Mouse (Mus musculus) gonadal fat pad, adult 2 months (tissue): ENCODE results near the gene AI837181. TPM values are rescaled to one million over a fixed set of nuclear protein-coding genes. Genes with fewer than 3 reads are reported as not detected.

Experiments used
- DNase-seq: peaks from one replicate; pipeline ENCODE4 v3.0.0-alpha.2; 2012; ENCODE audit warnings: low read depth
- polyA plus RNA-seq: library from polyadenylated mRNA; depleted of rRNA; stranded (reverse); fragments of >200 nt; gene quantifications from 2 replicates; pipeline ENCODE4 v1.2.3, GENCODE M21; 2012; rRNA removed

AI837181 gene
- polyA plus RNA-seq, 1 experiment = 73.9 TPM

DNA sequence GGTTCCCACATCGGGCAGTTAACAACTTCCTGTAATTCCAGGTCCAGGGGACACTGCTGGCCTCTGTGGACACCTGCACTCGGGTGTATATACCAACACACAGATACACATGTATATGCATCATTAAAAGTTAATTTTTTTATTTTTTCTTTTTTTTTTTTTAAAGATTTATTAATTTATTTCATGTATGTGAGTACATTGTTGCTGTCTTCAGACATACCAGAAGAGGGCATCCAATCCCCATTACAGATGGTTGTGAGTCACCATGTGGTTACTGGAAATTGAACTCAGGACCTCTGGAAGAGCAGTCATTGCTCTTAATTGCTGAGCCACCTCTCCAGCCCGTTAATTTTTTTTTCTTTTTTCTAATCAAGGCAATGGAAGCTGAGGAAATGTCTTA lies 47.9 kb downstream of the AI837181 start:
- no peak for DNase-seq

DNA sequence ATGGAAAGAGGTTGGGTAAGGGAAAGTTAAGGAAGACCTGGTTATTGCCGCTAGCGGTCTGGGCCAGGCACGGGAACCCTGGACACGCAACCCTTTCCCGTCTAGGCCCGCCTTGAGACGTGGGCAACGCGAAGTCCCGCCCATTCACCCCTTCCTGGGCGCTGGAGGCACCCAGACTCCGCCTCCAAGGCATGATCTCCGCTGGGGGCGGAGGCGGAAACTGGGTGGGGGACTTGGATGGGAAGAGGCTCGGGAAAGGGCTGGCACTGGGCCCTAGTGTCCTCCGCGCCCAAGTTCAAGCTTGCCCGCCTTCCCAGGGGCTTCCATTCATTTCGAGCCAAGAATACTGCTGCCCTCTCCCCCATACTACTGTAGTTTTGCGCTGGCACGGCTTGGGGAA lies 48.8 kb downstream of the AI837181 start, which contains the start of gene Efemp2:
Gene Efemp2 (plus strand): TSS at position 235 of the 400 bp plus-strand sequence.
- DNase-seq = no peak

DNA sequence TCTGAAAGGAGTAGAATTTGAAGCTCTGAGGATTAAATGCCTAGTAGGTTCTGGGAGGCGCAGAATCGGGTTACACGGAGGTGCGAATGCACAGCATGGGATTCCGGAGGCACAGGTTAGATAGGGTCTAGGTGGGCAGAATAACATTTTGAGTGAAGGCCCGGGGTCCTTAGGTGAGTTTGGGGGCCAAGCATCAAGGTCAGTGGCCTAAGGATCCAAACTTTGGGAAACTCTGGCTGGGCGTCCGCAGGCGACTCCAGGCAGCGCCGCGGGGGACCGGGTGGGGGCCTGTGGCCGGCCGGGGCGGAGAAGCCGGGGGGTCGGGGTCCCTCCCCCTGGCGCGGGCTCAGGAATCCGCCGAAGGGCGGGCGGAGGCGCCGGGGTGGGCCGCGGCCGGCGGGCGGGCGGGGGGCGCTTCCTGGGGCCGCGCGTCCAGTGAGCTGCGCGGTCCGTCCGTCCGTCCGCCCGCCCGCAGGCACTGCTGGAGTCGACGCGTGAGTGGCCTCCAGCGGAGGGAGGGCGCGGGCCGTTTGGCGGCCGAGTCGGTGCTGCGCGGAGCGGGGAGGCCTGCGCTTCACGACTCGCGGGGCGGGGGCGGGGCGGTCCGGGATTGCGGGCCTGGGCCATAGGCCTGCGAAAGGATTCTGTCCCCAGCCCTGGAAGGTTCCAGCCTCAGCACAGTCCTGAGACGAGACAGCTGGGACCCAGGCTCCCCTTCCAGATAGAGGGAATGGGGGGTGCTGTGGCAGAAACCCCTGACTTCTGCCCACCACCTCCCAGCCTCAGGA lies 49.5 kb downstream of the AI837181 start:
- no peak for DNase-seq

DNA sequence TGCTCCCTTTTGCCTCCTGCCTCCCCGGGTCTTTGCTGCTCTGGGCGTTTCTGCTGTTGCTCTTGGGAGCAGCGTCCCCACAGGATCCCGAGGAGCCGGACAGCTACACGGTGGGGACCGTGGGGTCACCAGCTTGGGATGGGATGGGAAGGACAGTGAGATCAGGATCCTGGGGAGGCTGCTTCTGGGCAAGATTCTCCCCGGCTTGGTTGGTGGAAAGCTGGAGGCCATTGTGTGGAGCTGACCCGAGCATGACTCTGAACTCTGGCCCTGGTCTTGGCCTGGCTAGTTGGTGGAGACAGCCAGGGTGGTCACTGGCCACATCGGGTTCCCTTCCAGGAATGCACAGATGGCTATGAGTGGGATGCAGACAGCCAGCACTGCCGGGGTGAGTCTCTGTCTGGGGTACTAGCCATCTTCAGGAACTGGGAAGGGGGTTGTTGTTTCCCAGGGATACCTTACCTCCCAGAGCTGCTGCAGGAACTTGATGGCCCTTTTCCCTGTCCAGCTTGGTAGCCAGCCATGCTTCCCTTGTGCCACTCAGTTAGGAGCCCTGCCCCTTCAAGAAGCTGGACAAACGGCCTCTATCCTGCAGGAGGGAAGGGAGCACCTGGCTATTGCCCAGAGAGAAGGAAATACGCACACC lies 50.2 kb downstream of the AI837181 start:
- no peak for DNase-seq

Other genes starting within 250 kb of the AI837181 start
- 21.8 and 27.9 TPM in 2 replicates for gene Pacs1, start 152.0 kb upstream of the AI837181 start, polyA plus RNA-seq
- 61.2 and 82.0 TPM in 2 replicates for gene Sf3b2, start 129.7 kb upstream of the AI837181 start, polyA plus RNA-seq
- gene Gal3st3, start 126.8 kb upstream of the AI837181 start, polyA plus RNA-seq = 1.4 and 3.3 TPM in 2 replicates
- gene Catsper1, start 89.4 kb upstream of the AI837181 start, polyA plus RNA-seq = 0.08 and 0.46 TPM in 2 replicates
- gene Cst6, start 75.6 kb upstream of the AI837181 start, polyA plus RNA-seq = 6.6 and 17.1 TPM in 2 replicates
- 19.9 and 20.4 TPM in 2 replicates for gene Eif1ad, start 58.4 kb upstream of the AI837181 start, polyA plus RNA-seq
- 87.8 and 125 TPM in 2 replicates for gene Banf1, start 58.0 kb upstream of the AI837181 start, polyA plus RNA-seq
- gene Sart1, start 36.4 kb upstream of the AI837181 start, polyA plus RNA-seq = 18.1 and 33.3 TPM in 2 replicates
- 1.9 and 2.0 TPM in 2 replicates for gene Tsga10ip, start 22.6 kb upstream of the AI837181 start, polyA plus RNA-seq
- 136 and 167 TPM in 2 replicates for gene Drap1, start 165 bp upstream of the AI837181 start, polyA plus RNA-seq
- gene Fosl1, start 22.4 kb downstream of the AI837181 start, polyA plus RNA-seq = 0.24 and 0.38 TPM in 2 replicates
- gene Ccdc85b, start 32.8 kb downstream of the AI837181 start, polyA plus RNA-seq = 5.6 and 6.7 TPM in 2 replicates
- 126 and 132 TPM in 2 replicates for gene Fibp, start 35.5 kb downstream of the AI837181 start, polyA plus RNA-seq
- gene Ctsw, start 43.4 kb downstream of the AI837181 start, polyA plus RNA-seq = 2.2 and 2.3 TPM in 2 replicates
- 73.5 and 79.0 TPM in 2 replicates for gene Efemp2, start 48.8 kb downstream of the AI837181 start, polyA plus RNA-seq
- gene Mus81, start 63.3 kb downstream of the AI837181 start, polyA plus RNA-seq = 77.2 and 85.6 TPM in 2 replicates
- 410 and 421 TPM in 2 replicates for gene Cfl1, start 65.3 kb downstream of the AI837181 start, polyA plus RNA-seq
- 1.9 and 3.0 TPM in 2 replicates for gene 1700020D05Rik, start 78.6 kb downstream of the AI837181 start, polyA plus RNA-seq
- gene Snx32, start 85.4 kb downstream of the AI837181 start, polyA plus RNA-seq = 20.9 and 25.6 TPM in 2 replicates
- 2.4 and 3.5 TPM in 2 replicates for gene Ovol1, start 135.5 kb downstream of the AI837181 start, polyA plus RNA-seq
- gene Ap5b1, start 142.9 kb downstream of the AI837181 start, polyA plus RNA-seq = 10.0 and 12.0 TPM in 2 replicates
- gene Rnaseh2c, start 176.7 kb downstream of the AI837181 start, polyA plus RNA-seq = 42.2 and 49.4 TPM in 2 replicates
- 55.3 and 63.6 TPM in 2 replicates for gene Kat5, start 185.1 kb downstream of the AI837181 start, polyA plus RNA-seq
- gene Rela, start 212.3 kb downstream of the AI837181 start, polyA plus RNA-seq = 66.8 and 81.8 TPM in 2 replicates
- gene Sipa1, start 238.6 kb downstream of the AI837181 start, polyA plus RNA-seq = 36.3 and 45.7 TPM in 2 replicates